Mouse (Mus musculus) T-cell, adult 66 days (primary cell): ENCODE measurements around the gene Grsf1. TPM values are rescaled to one million over a fixed set of nuclear protein-coding genes. Genes with fewer than 3 reads are reported as not detected.

Experiments used
- total RNA-seq, 2 experiments: library from RNA; stranded (reverse); gene quantifications; 3 replicates in 1 of 2; 4 replicates in 1 of 2; pipeline ENCODE4 v1.2.4; 2023

The Grsf1 gene
- total RNA-seq = 10 to 100 TPM; 39.3 to 53.6 TPM

DNA sequence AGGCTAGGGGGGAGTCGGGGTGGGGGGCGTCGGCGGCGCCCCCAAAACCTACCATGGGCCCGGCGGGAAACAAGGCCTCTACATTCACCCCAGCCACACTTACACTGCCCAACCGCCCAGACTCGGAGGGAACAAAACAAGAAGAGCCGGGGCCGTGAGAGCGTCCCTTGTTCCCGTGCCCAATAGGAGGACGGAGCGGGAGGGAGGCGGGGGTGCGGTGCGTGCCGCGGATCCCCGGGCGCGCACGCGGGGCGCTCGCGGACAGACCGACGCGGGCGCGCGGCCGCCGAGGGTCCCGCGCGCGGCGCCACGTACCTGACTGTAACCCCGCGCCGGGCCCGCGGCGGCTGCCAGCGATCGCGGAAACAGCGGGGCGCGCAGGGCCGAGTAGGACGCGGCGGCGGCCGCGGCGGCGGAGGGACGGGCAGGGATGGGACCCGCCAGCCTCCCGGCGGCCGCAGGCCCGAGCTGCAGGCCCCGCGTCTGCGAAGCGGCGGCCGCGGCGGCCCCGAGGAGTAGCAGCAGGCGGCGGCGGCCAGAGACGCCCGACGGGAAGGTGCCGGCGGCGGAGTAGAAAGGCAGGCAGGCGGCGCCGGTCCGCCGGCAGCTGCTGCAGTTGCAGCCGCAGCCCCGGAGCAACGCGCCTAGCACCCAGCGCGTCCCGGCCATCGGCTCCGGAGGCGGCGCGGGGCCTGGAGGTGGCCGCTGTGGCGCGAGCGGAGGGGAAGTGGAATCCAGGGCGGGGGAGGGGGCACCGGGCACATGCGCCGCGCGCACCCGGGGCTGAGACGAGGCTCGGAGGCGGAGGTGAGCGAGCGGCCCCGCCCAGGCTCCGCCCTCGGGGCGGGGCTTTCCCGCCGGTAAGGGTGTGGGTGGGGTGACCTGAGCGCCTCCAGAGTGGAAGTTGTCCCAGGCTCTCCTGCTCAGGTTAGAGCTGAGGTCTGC, at the start of gene Grsf1:
Gene Grsf1, minus strand, starts transcription at position 729 of the 945 bp plus-strand sequence.

DNA sequence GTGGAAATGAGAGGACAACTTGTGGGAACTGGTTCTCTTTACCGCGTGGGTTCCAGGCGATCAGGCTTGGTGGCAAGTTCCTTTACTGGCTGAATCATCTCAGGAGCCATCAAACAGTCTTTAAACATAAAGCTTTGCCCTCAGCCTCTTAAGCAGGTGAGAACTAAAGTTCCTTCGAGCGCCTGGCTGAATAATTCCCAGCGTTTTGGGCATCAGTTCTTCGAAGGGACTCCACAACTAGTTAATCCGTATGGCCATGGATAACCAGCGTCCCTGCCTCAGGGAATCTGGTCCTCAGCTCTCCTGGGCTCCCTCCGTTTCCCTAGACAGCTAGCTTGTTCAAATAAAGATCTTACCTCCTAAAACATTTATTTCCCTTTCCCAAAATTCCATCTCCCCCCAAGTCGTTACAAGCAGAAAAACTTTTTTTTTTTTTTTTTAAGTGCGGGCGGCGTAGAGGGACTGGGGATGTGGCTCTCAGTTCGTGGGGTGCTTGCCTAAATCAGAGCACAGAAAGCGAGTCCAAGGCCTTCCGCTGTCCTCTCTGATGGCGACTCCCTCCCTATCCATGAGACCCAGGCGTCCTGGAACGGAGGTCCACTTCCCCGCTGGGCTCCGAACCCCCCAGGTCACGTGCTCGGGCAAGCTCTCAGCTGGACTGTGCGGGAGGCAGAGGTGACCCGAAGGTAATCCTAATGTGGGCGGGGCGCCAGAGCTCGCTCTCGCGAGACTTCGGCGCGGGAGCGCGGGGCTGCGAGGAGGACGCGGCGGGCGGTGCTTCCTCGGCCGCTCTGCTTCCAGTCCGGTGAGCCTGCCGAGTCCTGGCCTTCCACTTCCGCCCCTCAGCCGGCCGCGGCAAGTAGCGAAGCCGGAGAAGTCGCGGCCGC, 44.4 kb upstream of the Grsf1 start, which contains the start of gene Mob1b:
Gene Mob1b, plus strand, starts transcription at position 740 of the 887 bp plus-strand sequence.

Other genes starting within 250 kb of the Grsf1 start
- gene Ambn, start 220.2 kb downstream of the Grsf1 start, total RNA-seq = not detected
- not detected for gene Enam, start 188.2 kb downstream of the Grsf1 start, total RNA-seq
- 1 to 10 TPM; 1.1 to 4.1 TPM for gene Jchain, start 148.3 kb downstream of the Grsf1 start, total RNA-seq
- 10 to 100 TPM; 47.8 to 52.2 TPM for gene Utp3, start 121.7 kb downstream of the Grsf1 start, total RNA-seq
- gene Rufy3, start 111.1 kb downstream of the Grsf1 start, total RNA-seq = 1 to 10 TPM; 6.2 TPM
- gene Mob1b, start 44.7 kb upstream of the Grsf1 start, total RNA-seq = 10 to 100 TPM; 24.1 to 24.6 TPM
- gene Dck, start 88.8 kb upstream of the Grsf1 start, total RNA-seq = 10 to 100 TPM; 29.5 to 30.7 TPM
- under 1 TPM; 0.30 to 0.64 TPM for gene Slc4a4, start 210.6 kb upstream of the Grsf1 start, total RNA-seq